8 mouse cellular contexts compared by ENCODE assay signal in the genomic region with DNA sequence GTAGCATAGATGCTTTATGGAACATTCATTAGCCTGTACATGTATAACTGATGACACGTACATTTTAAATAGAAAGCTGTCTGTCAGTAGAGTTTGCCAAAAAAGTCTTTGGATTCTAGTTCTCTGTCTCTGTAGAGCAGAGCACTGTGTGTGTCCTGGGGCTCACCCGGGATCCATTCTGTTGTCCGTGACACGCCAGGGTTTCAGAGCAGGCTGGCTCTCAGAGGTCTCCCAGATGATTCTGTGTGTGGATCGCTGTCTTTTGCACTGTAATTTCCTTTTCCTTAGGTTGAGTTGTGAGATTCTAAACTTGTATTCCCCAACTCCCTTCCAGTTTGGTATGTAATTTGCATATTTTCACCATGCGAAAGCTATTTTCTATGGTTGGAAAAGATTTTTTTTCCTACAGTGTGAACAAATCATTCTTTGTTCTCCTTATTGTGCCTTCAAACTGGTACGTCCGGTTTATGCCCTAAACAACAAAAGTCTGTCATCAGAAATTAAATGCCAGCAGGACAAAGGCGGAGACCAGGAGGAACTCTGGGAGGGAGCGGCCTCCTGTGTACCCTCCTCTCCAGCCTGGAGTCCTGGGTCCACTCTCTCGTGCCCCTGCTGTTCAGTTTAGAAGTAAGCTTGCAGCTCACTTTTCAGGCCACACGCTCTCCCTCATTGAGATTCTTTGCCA. TPM values are rescaled to one million over a fixed set of nuclear protein-coding genes. Genes with fewer than 3 reads are reported as not detected.
DNase-seq lines count a peak whose midpoint lies in the region; ATAC-seq and TF ChIP-seq lines count a peak whose summit lies in the region.

No protein-coding gene starts in this region.

- H3K27ac ChIP-seq in heart, adult 2 months: peak overlapping the region; percentile 44
- peak overlapping the region; percentile 49 for H3K27ac ChIP-seq in hindbrain, embryonic 12.5 days
- no peak overlapping the region for H3K27ac ChIP-seq in intestine, embryonic 16.5 days (ENCODE audit: low read length)

- H3K9ac ChIP-seq in heart, adult 2 months (ENCODE audit: low read depth, low read length): no peak overlapping the region
- no peak overlapping the region for H3K9ac ChIP-seq in hindbrain, embryonic 12.5 days
- H3K9ac ChIP-seq in intestine, embryonic 16.5 days (ENCODE audit: low read depth, low read length): no peak overlapping the region

- H3K36me3 ChIP-seq in heart, adult 2 months (ENCODE audit: control insufficient read depth, insufficient read depth, low read length): no peaks in the 10 kb centered on the region
- H3K36me3 ChIP-seq in hindbrain, embryonic 12.5 days: no peaks in the 10 kb centered on the region
- H3K36me3 ChIP-seq in intestine, embryonic 16.5 days (ENCODE audit: control insufficient read depth, insufficient read depth, low read length): no peaks in the 10 kb centered on the region

- H3K4me1 ChIP-seq in heart, adult 2 months (ENCODE audit: control insufficient read depth, insufficient read depth, low read length): no peaks in the 10 kb centered on the region; the same call in 1 of the 2 replicates
- H3K4me1 ChIP-seq in hindbrain, embryonic 12.5 days: peaks cover 14% of the 10 kb centered on the region
- H3K4me1 ChIP-seq in intestine, embryonic 16.5 days (ENCODE audit: control insufficient read depth, insufficient read depth, low read length): 0 out of 2 replicates have a peak, but pooled peaks cover 2% of the 10 kb centered on the region

- 0 out of 2 replicates have a peak overlapping the region, but pooled peaks have one; percentile 5 for H3K4me2 ChIP-seq in hindbrain, embryonic 12.5 days (replicated peaks)
- no peak overlapping the region for H3K4me2 ChIP-seq in intestine, embryonic 16.5 days (ENCODE audit: low read depth, low read length)

- no peaks in the 10 kb centered on the region for H3K9me3 ChIP-seq in hindbrain, embryonic 12.5 days (replicated peaks)
- no peaks in the 10 kb centered on the region for H3K9me3 ChIP-seq in intestine, embryonic 16.5 days (ENCODE audit: control insufficient read depth, low read length)

- H3K27me3 ChIP-seq in heart, adult 2 months (ENCODE audit: control insufficient read depth, insufficient read depth, low read length): no peaks in the 10 kb centered on the region
- H3K27me3 ChIP-seq in hindbrain, embryonic 12.5 days: no peaks in the 10 kb centered on the region
- H3K27me3 ChIP-seq in intestine, embryonic 16.5 days (replicated peaks; ENCODE audit: control insufficient read depth, insufficient read depth, low read length): no peaks in the 10 kb centered on the region

- 0 out of 2 replicates have a peak, but pooled peaks have one; percentile 1 for TF ChIP-seq CTCF in heart, adult 2 months (IDR thresholded peaks at IDR 0.05)

- no peaks in the 10 kb centered on the region for H3K79me2 ChIP-seq in heart, adult 2 months (replicated peaks; ENCODE audit: control insufficient read depth, insufficient read depth, low read length)

- no peak for ATAC-seq in hindbrain, embryonic 12.5 days (ENCODE audit: low FRiP score)
- no peak for ATAC-seq in inflammation-experienced regulatory T-cells, adult 6 months
- no peak for ATAC-seq in intestine, embryonic 16.5 days

- H3K4me3 ChIP-seq in heart, adult 2 months: no peak overlapping the region
- no peak overlapping the region for H3K4me3 ChIP-seq in hindbrain, embryonic 12.5 days
- H3K4me3 ChIP-seq in intestine, embryonic 16.5 days (ENCODE audit: low read length): no peak overlapping the region

- intact Hi-C loops in heart, adult 2 months (cut with DNase I): no loop called here

- DNase-seq in heart, adult 2 months: no peak
- no peak for DNase-seq in heart, postnatal 4 days
- DNase-seq in R1 (ENCODE audit: low read depth, low spot score): peak; percentile 60
- DNase-seq in lung, postnatal 14 days: peak; percentile 43
- no peak for DNase-seq in spleen, postnatal 36 days (ENCODE audit: low spot score in 2 of 2)

- no peak for TF ChIP-seq POLR2A in heart, adult 2 months (IDR thresholded peaks at IDR 0.05; ENCODE audit: insufficient read depth, low read depth, low read length)

- WGBS in heart, adult 2 months: 71% methylated on average over 12 of the region's 12 CpGs
- WGBS in hindbrain, embryonic 12.5 days: 36% methylated on average over 12 of the region's 12 CpGs
- 66% methylated on average over 12 of the region's 12 CpGs for WGBS in intestine, embryonic 16.5 days

- no peak for TF ChIP-seq EP300 in heart, adult 2 months (IDR thresholded peaks at IDR 0.05; ENCODE audit: insufficient read depth, low read depth, low read length)

RNA-seq across cellular contexts. Expression of a gene that starts 39.4 kb away (rescaled TPM):
- 10 to 100 TPM; 36.0 to 40.4 TPM for total RNA-seq in heart, adult 2 months (2021)
- polyA plus RNA-seq in heart, adult 2 months (2012; rRNA removed): 23.0 and 26.6 TPM in 2 replicates
- 10 to 100 TPM; 24.4 to 24.7 TPM for total RNA-seq in heart, postnatal 4 days (2021)
- polyA plus RNA-seq in hindbrain, embryonic 12.5 days (2016; fragmentation: Nextera tagmentation; extraction: Ambion mirVana): 33.9 and 36.8 TPM in 2 replicates
- polyA plus RNA-seq in inflammation-experienced regulatory T-cells, adult 6 months (2017; shearing (Covaris generic)): 10 to 100 TPM; 25.6 to 48.7 (median 33.9) TPM
- polyA plus RNA-seq in intestine, embryonic 16.5 days (2015; fragmentation: Nextera tagmentation; extraction: Ambion mirVana): 15.4 and 20.2 TPM in 2 replicates

Comparison
In these comparisons a context has a peak if more than half of its experiments do, and no peak if none do; other contexts are left out.
1. DNase-seq: peak in R1 (single experiment) and lung, postnatal 14 days (single experiment); none in heart, adult 2 months (0 of 2), heart, postnatal 4 days (single experiment) and spleen, postnatal 36 days (0 of 2).